Mouse (Mus musculus) heart, embryonic 10.5 days (tissue): Measurements from ENCODE around the gene Nynrin. TPM values are rescaled to one million over a fixed set of nuclear protein-coding genes. Genes with fewer than 3 reads are reported as not detected.
A peak's percentile ranks its signal among the peaks of the same experiment; 100 is the strongest.

Experiments
- DNase-seq: peaks from one replicate; pipeline ENCODE4 v3.0.0-alpha.2; 2017; ENCODE audit warnings: low spot score
- H3K27ac ChIP-seq: fragments of 300-500 bp; sonication (generic); 2 replicates; pipeline ENCODE4 v1.5.1; 2016; ENCODE audit warnings: mild to moderate bottlenecking
- H3K27me3 ChIP-seq: fragments of 300-500 bp; sonication (generic); 2 replicates; pipeline ENCODE4 v1.6.1; 2016; ENCODE audit warnings: mild to moderate bottlenecking; ENCODE audit not compliant: poor library complexity, insufficient read depth, severe bottlenecking
- H3K36me3 ChIP-seq: fragments of 300-500 bp; sonication (generic); 2 replicates; pipeline ENCODE4 v1.6.1; 2016; ENCODE audit warnings: mild to moderate bottlenecking, moderate library complexity
- H3K4me1 ChIP-seq: fragments of 300-500 bp; sonication (generic); 2 replicates; pipeline ENCODE4 v1.6.1; 2016; ENCODE audit warnings: mild to moderate bottlenecking
- H3K4me3 ChIP-seq: fragments of 300-500 bp; sonication (generic); 2 replicates; pipeline ENCODE4 v1.5.1; 2016; ENCODE audit warnings: mild to moderate bottlenecking, moderate library complexity
- H3K9me3 ChIP-seq: fragments of 300-500 bp; sonication (generic); 2 replicates; pipeline ENCODE4 v1.6.1; 2016; ENCODE audit warnings: mild to moderate bottlenecking, moderate library complexity
- WGBS: fragments of 180-500 bp; shearing (Covaris S2); methylation state at CpG from one replicate; pipeline ENCODE4 v1.1.7; 2016; 5-methylcytosine and 5-hydroxymethylcytosine counted together
- polyA plus RNA-seq: library from polyadenylated mRNA; unstranded; fragments of >200 nt; fragmentation: Nextera tagmentation; extraction: Ambion mirVana; gene quantifications from 2 replicates; pipeline ENCODE4 v1.2.1, GENCODE M21; 2016

Gene Nynrin
- polyA plus RNA-seq, 1 experiment from 2014 or later = 27.1 TPM

DNA sequence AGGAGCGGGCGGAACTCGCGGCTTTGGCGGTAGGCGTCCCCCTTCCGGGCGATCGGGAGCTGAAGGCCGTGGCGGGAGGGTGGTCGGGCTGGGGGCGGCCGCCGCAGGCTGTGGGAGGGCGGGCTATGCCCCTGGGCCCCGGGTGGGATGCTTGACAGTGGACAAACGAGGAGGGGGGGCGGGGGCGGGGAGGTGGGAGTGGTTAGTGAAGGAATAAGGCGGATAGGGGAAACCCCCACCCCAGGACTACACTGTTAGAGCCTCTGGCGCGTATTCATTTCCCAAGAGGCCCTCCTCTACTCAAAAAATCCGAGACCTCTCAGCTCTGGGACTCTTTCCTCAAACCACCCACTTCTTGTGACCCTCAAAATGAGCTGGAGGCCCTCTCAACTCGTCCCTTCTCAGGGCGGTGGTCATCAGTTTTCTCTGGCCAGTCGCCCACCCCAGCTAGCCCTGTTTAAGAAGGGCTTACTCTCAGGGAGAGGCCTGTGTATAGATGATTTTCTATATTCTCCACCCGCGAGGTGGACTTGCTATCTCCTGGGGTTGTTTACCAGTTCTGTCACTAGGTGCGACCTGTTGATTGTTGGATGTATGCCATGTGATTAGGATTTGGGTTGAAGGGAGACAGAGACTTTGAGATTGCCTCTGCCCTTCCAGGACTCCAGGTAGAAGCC lies 31.4 kb downstream of the Nynrin start:
- Histone ChIP-seq H3K4me3 (peak overlapping the region; percentile 76), H3K4me1 (peaks cover 51% of the 10 kb centered on the region), H3K36me3 (peaks cover 42% of the 10 kb centered on the region), H3K27me3 (no peaks in the 10 kb centered on the region), H3K9me3 (no peaks in the 10 kb centered on the region), H3K27ac (peak overlapping the region; percentile 96)
- no peak for DNase-seq
- WGBS = 1% methylated on average over 24 of the region's 30 CpGs

- Histone ChIP-seq H3K27ac (peak overlapping the region; percentile 96), H3K36me3 (peaks cover 47% of the 10 kb centered on the region), H3K4me1 (peaks cover 51% of the 10 kb centered on the region), H3K27me3 (no peaks in the 10 kb centered on the region), H3K9me3 (no peaks in the 10 kb centered on the region), H3K4me3 (peak overlapping the region; percentile 76)
- WGBS = 4% methylated on average over 16 of the region's 16 CpGs
- DNase-seq = no peak
Observed at GRCm38 (mm10) chr14:55885791-55886271, 32.0 kb downstream of the Nynrin start.

DNA sequence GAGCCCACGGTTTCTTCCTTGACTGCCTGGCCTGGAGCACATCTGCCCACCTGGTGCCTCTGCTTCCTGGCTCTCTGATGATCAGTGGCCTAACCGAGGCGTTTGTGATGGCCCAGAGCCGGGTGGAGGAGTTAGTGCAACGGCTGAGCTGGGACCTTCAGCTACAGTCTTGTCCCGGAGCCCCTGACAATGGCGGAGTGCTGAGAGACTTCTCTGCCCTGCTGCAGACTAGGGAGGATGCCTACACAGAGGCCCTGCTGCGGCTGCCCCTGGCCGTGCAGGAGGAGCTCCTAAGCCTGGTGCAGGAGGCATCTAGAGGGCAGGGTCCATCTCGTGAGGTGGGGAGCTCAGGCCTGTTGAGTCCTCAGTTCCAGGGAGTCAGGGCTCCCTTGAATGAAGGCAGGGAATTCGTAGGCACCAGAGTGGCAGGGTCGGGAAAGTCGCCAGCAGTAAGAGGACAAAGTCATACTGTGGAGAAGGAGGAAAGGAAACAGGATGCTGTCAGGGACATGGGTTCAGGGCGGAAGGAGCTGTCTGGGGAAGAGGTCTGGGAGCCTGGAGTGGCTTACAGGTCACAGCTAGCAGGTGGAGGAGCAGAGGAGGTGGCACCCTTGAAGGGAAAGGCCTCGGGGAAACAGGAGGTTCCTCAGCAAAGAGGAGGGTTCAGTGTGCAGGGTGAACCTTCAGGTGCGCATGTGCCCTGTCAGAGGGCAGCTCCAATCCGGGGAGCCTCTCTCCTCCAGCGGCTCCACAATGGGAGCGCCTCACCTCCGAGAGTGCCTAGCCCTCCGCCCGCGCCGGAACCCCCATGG lies 33.0 kb downstream of the Nynrin start:
- no peak overlapping the region; the same call in 1 of the 2 replicates for H3K27ac ChIP-seq
- peaks cover 51% of the 10 kb centered on the region for H3K4me1 ChIP-seq

GRCm38 (mm10) chr14:55897671-55898070 lies 43.9 kb downstream of the Nynrin start:
- H3K36me3 ChIP-seq = peaks cover 58% of the 10 kb centered on the region
- WGBS = 91% methylated on average over 12 of the region's 12 CpGs
- no peaks in the 10 kb centered on the region for H3K27me3 ChIP-seq
- H3K27ac ChIP-seq = no peak overlapping the region
- no peak overlapping the region for H3K4me3 ChIP-seq
- DNase-seq = no peak
- H3K9me3 ChIP-seq = no peaks in the 10 kb centered on the region
- H3K4me1 ChIP-seq = peaks cover 26% of the 10 kb centered on the region

More for the DNA sequence above, 33.0 kb downstream of the Nynrin start:
- DNase-seq = no peak
- no peaks in the 10 kb centered on the region for H3K9me3 ChIP-seq
- no peaks in the 10 kb centered on the region for H3K27me3 ChIP-seq
- peaks cover 56% of the 10 kb centered on the region for H3K36me3 ChIP-seq
- peak overlapping the region; percentile 76; the same call in 1 of the 2 replicates for H3K4me3 ChIP-seq
- WGBS = 75% methylated on average over 24 of the region's 24 CpGs

DNA sequence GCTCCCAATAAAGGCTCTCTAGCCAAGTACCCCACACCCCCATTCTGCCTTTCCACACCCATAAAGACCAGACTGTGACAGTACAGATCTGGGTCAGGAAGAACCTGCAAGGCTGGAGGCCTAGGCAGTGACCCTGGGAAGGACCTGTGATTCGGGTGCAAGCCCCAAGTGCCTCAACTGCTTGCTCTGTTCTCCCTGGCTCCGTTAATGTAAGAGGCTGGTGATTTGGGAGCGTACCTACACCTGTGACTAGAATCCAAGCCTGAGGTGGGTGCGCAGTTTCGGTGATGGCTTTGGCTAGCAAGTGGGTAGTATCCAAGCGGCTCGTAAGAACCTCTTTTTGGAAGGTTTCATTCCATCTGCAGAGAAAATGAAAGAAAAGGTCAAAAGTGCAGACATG lies 45.1 kb downstream of the Nynrin start:
- Histone ChIP-seq H3K36me3 (peaks cover 46% of the 10 kb centered on the region), H3K9me3 (no peaks in the 10 kb centered on the region), H3K4me3 (peak overlapping the region; percentile 65; the same call in 1 of the 2 replicates), H3K27ac (peak overlapping the region; percentile 89), H3K4me1 (peaks cover 26% of the 10 kb centered on the region), H3K27me3 (no peaks in the 10 kb centered on the region)
- WGBS = 90% methylated on average over 7 of the region's 7 CpGs
- no peak for DNase-seq

DNA sequence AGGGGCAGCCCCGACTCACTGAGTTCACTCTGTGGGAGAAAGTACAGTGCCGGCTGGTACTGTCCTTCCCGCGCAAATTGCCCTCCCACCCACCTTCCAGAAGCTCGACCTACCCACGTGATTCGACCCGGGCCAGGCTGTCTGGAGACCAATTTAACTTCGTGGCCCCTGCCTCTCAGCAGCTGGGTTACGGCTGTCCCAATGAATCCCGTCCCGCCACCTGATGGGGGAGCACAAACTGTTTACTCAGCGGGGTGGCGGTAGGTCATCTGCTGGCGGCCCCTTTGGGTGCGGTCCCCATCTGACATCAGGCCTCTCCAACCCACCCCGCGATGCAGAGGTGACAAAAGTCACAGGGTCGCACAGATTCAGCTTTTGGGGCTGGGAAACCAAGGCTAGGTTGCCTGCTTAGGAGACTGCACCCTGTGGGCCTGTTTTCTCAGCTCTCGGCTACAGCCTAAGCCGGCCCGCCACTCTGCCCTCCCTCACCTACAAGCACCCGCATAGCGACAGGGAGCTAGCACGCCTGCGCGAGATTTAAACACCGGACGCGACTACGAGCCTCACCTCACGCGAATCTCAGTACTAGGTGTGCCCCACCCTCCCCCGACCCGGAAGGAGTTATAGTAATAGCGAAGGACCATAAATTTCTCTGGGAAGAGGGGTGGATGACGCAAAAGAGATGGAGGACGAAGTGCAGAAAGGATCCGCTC lies 46.0 kb downstream of the Nynrin start, which contains the start of gene Sdr39u1:
Gene Sdr39u1, minus strand, starts transcription at position 593 of the 713 bp plus-strand sequence.
- DNase-seq = peak; percentile 91
- no peaks in the 10 kb centered on the region for H3K9me3 ChIP-seq
- H3K4me1 ChIP-seq = peaks cover 26% of the 10 kb centered on the region
- H3K27ac ChIP-seq = peak within 1 kb of the TSS; percentile 89
- H3K4me3 ChIP-seq = peak within 1 kb of the TSS; percentile 65
- H3K36me3 ChIP-seq = peaks cover 37% of the 10 kb centered on the region
- H3K27me3 ChIP-seq = no peaks in the 10 kb centered on the region
- 3% methylated on average over 39 of the region's 39 CpGs for WGBS

- 7% methylated on average over 12 of the region's 12 CpGs for WGBS
- no peaks in the 10 kb centered on the region for H3K27me3 ChIP-seq
- DNase-seq = no peak
- peak overlapping the region; percentile 65 for H3K4me3 ChIP-seq
- no peaks in the 10 kb centered on the region for H3K9me3 ChIP-seq
- H3K36me3 ChIP-seq = peaks cover 31% of the 10 kb centered on the region
- H3K27ac ChIP-seq = peak overlapping the region; percentile 89
- H3K4me1 ChIP-seq = peaks cover 26% of the 10 kb centered on the region
Observed at GRCm38 (mm10) chr14:55900414-55900755, 46.6 kb downstream of the Nynrin start.

- no peak overlapping the region for H3K27ac ChIP-seq
- no peaks in the 10 kb centered on the region for H3K36me3 ChIP-seq
- no peaks in the 10 kb centered on the region for H3K27me3 ChIP-seq
- no peak for DNase-seq
- 28% methylated on average over 1 of the region's 1 CpGs for WGBS
- H3K9me3 ChIP-seq = no peaks in the 10 kb centered on the region
- peaks cover 9% of the 10 kb centered on the region; the same call in 1 of the 2 replicates for H3K4me1 ChIP-seq
- H3K4me3 ChIP-seq = no peak overlapping the region
Observed at GRCm38 (mm10) chr14:55905518-55905917, 51.7 kb downstream of the Nynrin start.

DNA sequence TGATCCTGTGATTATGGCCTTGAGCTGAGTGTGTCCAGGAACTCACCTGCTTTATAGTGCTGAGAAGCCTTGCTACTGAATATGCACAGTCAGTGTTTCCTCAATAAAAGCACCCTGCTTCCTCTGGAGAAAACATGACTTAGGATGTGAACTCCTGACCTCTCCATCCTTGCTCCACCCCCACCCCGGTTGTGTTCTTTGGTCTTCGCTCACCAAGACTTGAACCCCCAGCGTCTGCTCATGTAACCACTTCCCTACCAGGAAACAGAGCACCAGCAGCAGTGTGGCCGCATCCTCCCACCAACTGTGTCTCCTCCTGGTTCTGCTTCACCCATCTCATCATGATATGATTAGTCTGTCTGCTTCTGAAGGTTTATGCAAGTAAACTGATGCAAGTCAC lies 59.6 kb downstream of the Nynrin start:
- WGBS = 51% methylated on average over 4 of the region's 4 CpGs
- DNase-seq = no peak
- Histone ChIP-seq H3K4me3 (no peak overlapping the region), H3K9me3 (no peaks in the 10 kb centered on the region), H3K27me3 (no peaks in the 10 kb centered on the region), H3K36me3 (no peaks in the 10 kb centered on the region), H3K4me1 (no peaks in the 10 kb centered on the region), H3K27ac (no peak overlapping the region)

DNA sequence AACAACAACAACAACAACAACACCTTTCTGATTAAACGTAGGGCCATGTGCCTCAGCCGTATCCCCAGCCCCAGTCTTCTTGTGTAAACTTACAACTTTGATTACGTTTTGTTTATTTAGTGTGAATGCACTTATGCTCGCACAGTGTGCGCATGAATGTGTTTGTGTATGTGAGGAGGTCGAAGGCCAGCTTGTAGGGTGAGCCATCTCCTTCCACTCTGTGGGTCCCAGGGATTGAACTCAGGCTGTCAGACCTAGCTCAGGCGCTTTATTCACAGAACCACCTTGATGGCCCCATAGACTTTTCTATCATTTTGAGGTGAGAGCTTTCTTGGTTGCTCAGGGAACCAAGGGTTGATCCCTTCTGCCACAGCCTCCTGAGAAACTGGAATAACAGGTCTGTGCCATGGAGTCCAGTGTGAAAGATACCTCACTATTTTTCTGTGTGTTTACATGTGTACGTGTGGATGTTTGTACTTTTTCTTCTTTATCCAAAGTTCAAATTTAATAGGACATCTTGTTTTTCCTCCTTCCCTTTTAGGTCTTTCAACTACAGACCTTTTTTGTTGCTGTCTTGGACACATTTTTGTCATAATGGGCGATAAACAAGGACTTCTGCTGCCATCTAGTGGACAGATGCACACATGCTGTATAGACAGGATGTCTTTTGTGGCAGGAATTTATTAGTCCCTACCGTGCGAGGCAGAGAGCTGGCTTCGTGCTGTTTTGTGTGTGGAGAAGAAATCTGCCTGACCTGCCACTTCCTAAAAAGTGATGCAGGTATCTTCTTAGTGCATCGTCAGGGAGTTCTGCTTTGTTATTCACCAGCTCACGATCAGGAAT lies 64.7 kb downstream of the Nynrin start:
- no peaks in the 10 kb centered on the region for H3K36me3 ChIP-seq
- H3K9me3 ChIP-seq = no peaks in the 10 kb centered on the region
- no peaks in the 10 kb centered on the region for H3K27me3 ChIP-seq
- WGBS = 35% methylated on average over 14 of the region's 14 CpGs
- H3K4me3 ChIP-seq = no peak overlapping the region
- H3K4me1 ChIP-seq = peaks cover 10% of the 10 kb centered on the region
- no peak overlapping the region for H3K27ac ChIP-seq
- DNase-seq = peak; percentile 87

- Histone ChIP-seq H3K27me3 (no peaks in the 10 kb centered on the region), H3K9me3 (no peaks in the 10 kb centered on the region), H3K27ac (peak overlapping the region; percentile 22; the same call in 1 of the 2 replicates), H3K4me1 (peaks cover 12% of the 10 kb centered on the region), H3K4me3 (no peak overlapping the region), H3K36me3 (no peaks in the 10 kb centered on the region)
- 27% methylated on average over 7 of the region's 7 CpGs for WGBS
- DNase-seq = no peak
Observed at GRCm38 (mm10) chr14:55922475-55923232, 68.8 kb downstream of the Nynrin start.
